Mouse (Mus musculus) CH12.LX (cell line): ENCODE measurements around the gene Col15a1. TPM values are rescaled to one million over a fixed set of nuclear protein-coding genes. Genes with fewer than 3 reads are reported as not detected.

Source experiments
- DNase-seq: peaks from one replicate; pipeline ENCODE4 v3.0.0-alpha.2; 2013; ENCODE audit errors: extremely low read depth
- H3K27ac ChIP-seq: 2 replicates; pipeline ENCODE4 v1.5.1; 2012; ENCODE audit warnings: low read depth, mild to moderate bottlenecking, control low read depth, moderate library complexity; ENCODE audit not compliant: insufficient read depth
- H3K27me3 ChIP-seq: replicated peaks from 2 replicates; pipeline ENCODE3; 2012; ENCODE audit warnings: inconsistent platforms
- H3K36me3 ChIP-seq, 2 experiments: replicated peaks in 1 of 2; 2 replicates each; pipeline versions ENCODE3 to v1.6.1; 2012; ENCODE audit warnings: inconsistent platforms in 1 of 2, low read length in 1 of 2, mild to moderate bottlenecking in 1 of 2, mixed read lengths in 1 of 2, moderate library complexity in 1 of 2; ENCODE audit not compliant: control insufficient read depth in 1 of 2, insufficient read depth in 1 of 2
- H3K4me1 ChIP-seq, 2 experiments: 2 replicates each; pipeline ENCODE4 v1.6.1; 2012; ENCODE audit warnings: inconsistent platforms in 1 of 2, moderate library complexity in 1 of 2; ENCODE audit not compliant: insufficient read depth in 2 of 2, control insufficient read depth in 1 of 2
- H3K4me2 ChIP-seq: 2 replicates; pipeline ENCODE4 v1.6.1; 2012; ENCODE audit warnings: low read depth, mild to moderate bottlenecking, control low read depth; ENCODE audit not compliant: poor library complexity, insufficient read depth, severe bottlenecking
- H3K4me3 ChIP-seq, 3 experiments: fragments of 150-350 bp in 1 of 3; sonication (generic) in 1 of 3; replicated peaks in 1 of 3; 2 replicates each; pipeline versions ENCODE3 to v1.5.1; 2011 to 2012; ENCODE audit warnings: low read depth in 2 of 3, low read length in 2 of 3, mild to moderate bottlenecking in 2 of 3, moderate library complexity in 2 of 3, control low read depth in 1 of 3, improper control_type of control experiment in 1 of 3, inconsistent platforms in 1 of 3, mixed read lengths in 1 of 3; ENCODE audit not compliant: poor library complexity in 1 of 3
- H3K79me2 ChIP-seq: replicated peaks from 2 replicates; pipeline ENCODE4 v1.6.1; 2012; ENCODE audit warnings: mild to moderate bottlenecking, moderate library complexity; ENCODE audit not compliant: control insufficient read depth, poor library complexity, insufficient read depth, severe bottlenecking; ENCODE audit errors: extremely low read depth
- H3K9ac ChIP-seq: 2 replicates; pipeline ENCODE4 v1.6.1; 2012; ENCODE audit warnings: low read depth, mild to moderate bottlenecking, control low read depth, moderate library complexity; ENCODE audit not compliant: insufficient read depth
- H3K9me3 ChIP-seq: replicated peaks from 2 replicates; pipeline ENCODE3; 2012; ENCODE audit warnings: low read length, inconsistent platforms, mixed read lengths
- BHLHE40 ChIP-seq: IDR thresholded peaks from 2 replicates; pipeline ENCODE4 v1.6.1; 2011; ENCODE audit warnings: mild to moderate bottlenecking, low read depth, low read length, improper control_type of control experiment
- CHD2 ChIP-seq: IDR thresholded peaks from 2 replicates; pipeline ENCODE4 v1.6.1; 2011; ENCODE audit warnings: low read length, improper control_type of control experiment
- CTCF ChIP-seq, 2 experiments: IDR thresholded peaks in 1 of 2; conservative IDR thresholded peaks in 1 of 2; 2 replicates each; pipeline ENCODE4 v1.5.1; 2011 to 2012; ENCODE audit warnings: low read depth in 2 of 2, low read length in 2 of 2, improper control_type of control experiment in 1 of 2, inconsistent platforms in 1 of 2, mild to moderate bottlenecking in 1 of 2, moderate library complexity in 1 of 2
- ELF1 ChIP-seq: IDR thresholded peaks from 2 replicates; pipeline ENCODE4 v1.6.1; 2014; ENCODE audit warnings: low read depth, mild to moderate bottlenecking, inconsistent platforms, low read length, improper control_type of control experiment
- IRF4 ChIP-seq: IDR thresholded peaks from 2 replicates; pipeline ENCODE4 v1.6.1; 2014; ENCODE audit warnings: low read depth, mild to moderate bottlenecking, inconsistent platforms, low read length, improper control_type of control experiment
- MAFK ChIP-seq: IDR thresholded peaks from 2 replicates; pipeline ENCODE4 v1.6.1; 2011; ENCODE audit warnings: low read length, improper control_type of control experiment; ENCODE audit not compliant: insufficient replicate concordance
- MYC ChIP-seq: IDR thresholded peaks from 2 replicates; pipeline ENCODE4 v1.6.1; 2011; ENCODE audit warnings: low read depth, mild to moderate bottlenecking, improper control_type of control experiment, low read length
- PAX5 ChIP-seq: IDR thresholded peaks from 2 replicates; pipeline ENCODE4 v1.6.1; 2012; ENCODE audit warnings: low read length, inconsistent platforms, mixed read lengths
- POLR2A ChIP-seq: IDR thresholded peaks from 2 replicates; pipeline ENCODE4 v1.6.1; 2011; ENCODE audit warnings: low read depth, mild to moderate bottlenecking, improper control_type of control experiment, low read length
- RAD21 ChIP-seq: IDR thresholded peaks from 2 replicates; pipeline ENCODE4 v1.6.1; 2011; ENCODE audit warnings: low read depth, mild to moderate bottlenecking, low read length, improper control_type of control experiment, moderate library complexity
- RCOR1 ChIP-seq: conservative IDR thresholded peaks from 2 replicates; pipeline ENCODE4 v1.6.1; 2012; ENCODE audit warnings: low read depth, mild to moderate bottlenecking, inconsistent platforms, low read length, improper control_type of control experiment
- SMC3 ChIP-seq: IDR thresholded peaks from 2 replicates; pipeline ENCODE4 v1.6.1; 2011; ENCODE audit warnings: low read depth, low read length, improper control_type of control experiment
- USF1 ChIP-seq: IDR thresholded peaks from 2 replicates; pipeline ENCODE4 v1.6.1; 2014; ENCODE audit warnings: low read depth, mild to moderate bottlenecking, inconsistent platforms, low read length, improper control_type of control experiment
- USF2 ChIP-seq: conservative IDR thresholded peaks from 2 replicates; pipeline ENCODE4 v1.6.1; 2011; ENCODE audit warnings: low read depth, low read length, improper control_type of control experiment
- ZC3H11A ChIP-seq: IDR thresholded peaks from 2 replicates; pipeline ENCODE4 v1.6.1; 2012; ENCODE audit warnings: low read depth, mild to moderate bottlenecking, inconsistent platforms, low read length, improper control_type of control experiment
- ZMIZ1 ChIP-seq: IDR thresholded peaks from 2 replicates; pipeline ENCODE4 v1.6.1; 2012; ENCODE audit warnings: low read depth, mild to moderate bottlenecking, inconsistent platforms, low read length, improper control_type of control experiment
- ZNF384 ChIP-seq: IDR thresholded peaks from 2 replicates; pipeline ENCODE4 v1.6.1; 2012; ENCODE audit warnings: low read depth, low read length, improper control_type of control experiment, inconsistent platforms
- dilution Hi-C: fragments of 300-500 bp; cut with MboI; formaldehyde crosslinking; loops from 2 replicates; pipeline ENCODE4 v1.14.3; 2020; ENCODE audit warnings: low sequenced_read_pairs; ENCODE audit not compliant: extremely low pct_unique_long_range_greater_than_20kb, extremely low pct_ligation_motif_present
- in situ Hi-C: fragments of 300-500 bp; cut with MboI; formaldehyde crosslinking; loops from 3 replicates; pipeline ENCODE4 v1.14.3; 2019; ENCODE audit warnings: low sequenced_read_pairs, low pct_ligation_motif_present, low pct_unique_long_range_greater_than_20kb, mixed read lengths
- polyA plus RNA-seq: library from polyadenylated mRNA; unstranded; fragments of >175 nt; gene quantifications from 2 replicates; pipeline ENCODE4 v1.2.1, GENCODE M21; 2012; ENCODE audit warnings: low read depth; ENCODE audit not compliant: insufficient read length
- total RNA-seq, 2 experiments: library from RNA; depleted of rRNA; stranded (reverse); fragments of 300-350 nt in 1 of 2; fragments of >200 nt in 1 of 2; gene quantifications; 2 replicates each; pipeline ENCODE4 v1.2.3; 2012 to 2014

Gene Col15a1
- total and polyA plus RNA-seq, 3 experiments: 0.08 to 2.2 (median 0.68) TPM

- no peak overlapping the region for H3K27ac ChIP-seq
- no peak overlapping the region for H3K9ac ChIP-seq
- peaks cover 4% of the 10 kb centered on the region for H3K27me3 ChIP-seq
- DNase-seq: no peak
- H3K36me3 ChIP-seq: no peaks in the 10 kb centered on the region
- H3K4me1 ChIP-seq: peaks cover 0 to 13% of the 10 kb centered on the region in 2 experiments; a peak in 2 of 4 replicates
- no peak overlapping the region for H3K4me3 ChIP-seq
- in situ Hi-C loops (loop anchor here (5.0 kb wide), 1 partner anchor 91 kb away; no protein-coding TSS in a partner anchor), dilution Hi-C loops (no loop called here)
- no peak for TF ChIP-seq ZC3H11A
- no peak for TF ChIP-seq USF1
- TF ChIP-seq MAFK: no peak
- TF ChIP-seq USF2: no peak
- TF ChIP-seq POLR2A: no peak
- TF ChIP-seq PAX5: no peak
- TF ChIP-seq RCOR1: no peak
- no peak for TF ChIP-seq IRF4
- no peak for TF ChIP-seq CHD2
- TF ChIP-seq BHLHE40: no peak
- TF ChIP-seq ZNF384: no peak
- TF ChIP-seq ZMIZ1: no peak
- H3K79me2 ChIP-seq: no peaks in the 10 kb centered on the region
- H3K9me3 ChIP-seq: no peaks in the 10 kb centered on the region
- H3K4me2 ChIP-seq: no peak overlapping the region
Observed at GRCm38 (mm10) chr4:47233192-47233835, 25.4 kb downstream of the Col15a1 start.

- H3K79me2 ChIP-seq: no peaks in the 10 kb centered on the region
- H3K4me3 ChIP-seq: no peak overlapping the region
- DNase-seq: peak; percentile 41
- H3K9ac ChIP-seq: no peak overlapping the region
- dilution Hi-C loops: no loop called here
- peaks cover 4% of the 10 kb centered on the region for H3K27me3 ChIP-seq
- peaks cover 0 to 14% of the 10 kb centered on the region in 2 experiments; a peak in 2 of 4 replicates for H3K4me1 ChIP-seq
- no peak overlapping the region for H3K27ac ChIP-seq
- H3K4me2 ChIP-seq: 0 out of 2 replicates have a peak overlapping the region, but pooled peaks have one; percentile 10
- TF ChIP-seq RAD21: peak; percentile 50
- TF ChIP-seq CTCF (conservative IDR thresholded peaks at IDR 0.05 in 1 of 2, IDR thresholded peaks at IDR 0.05 in 1 of 2; ENCODE audit: low read depth in 2 of 2, low read length in 2 of 2): peak; percentile 76 to 84
- peak; percentile 71 for TF ChIP-seq SMC3
- TF ChIP-seq MYC: no peak
- peak; percentile 10; the same call in 1 of the 2 replicates for TF ChIP-seq ELF1
- TF ChIP-seq, all 38 proteins: peak for 4
- no peaks in the 10 kb centered on the region for H3K36me3 ChIP-seq
- H3K9me3 ChIP-seq: no peaks in the 10 kb centered on the region
- in situ Hi-C loops: loop anchor here (5.0 kb wide), 1 partner anchor 92 kb away; no protein-coding TSS in a partner anchor
Observed at GRCm38 (mm10) chr4:47234667-47235267, 26.8 kb downstream of the Col15a1 start.
